Mouse (Mus musculus): ENCODE measurements around the gene Sema3f.

Gene Sema3f

GRCm38 (mm10) chr9:107659961-107660360 is 50.3 kb downstream of the Sema3f start:
- DNase-seq (ENCODE audit: low spot score) = no peak

DNA sequence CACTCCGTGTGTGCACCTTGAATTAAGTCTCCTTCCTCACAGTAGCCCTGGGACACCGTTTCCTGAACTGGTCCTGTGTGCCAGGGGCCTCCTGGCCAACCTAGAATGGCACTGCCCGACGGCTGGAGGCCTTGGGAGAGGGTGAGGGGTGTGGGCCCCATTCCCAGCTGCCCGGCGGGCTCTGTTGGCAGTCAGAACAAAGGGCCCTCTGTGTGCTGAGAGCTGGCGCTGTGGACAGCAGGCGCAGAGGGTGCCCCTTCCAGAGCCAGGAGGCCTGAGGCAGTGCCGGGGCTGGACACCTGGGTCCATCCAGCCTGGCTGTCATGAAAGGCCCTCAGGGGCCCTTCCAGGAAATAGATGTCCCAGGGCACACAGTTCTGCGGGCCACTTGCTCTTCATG is 50.7 kb downstream of the Sema3f start:
- DNase-seq (ENCODE audit: low spot score) = no peak

DNA sequence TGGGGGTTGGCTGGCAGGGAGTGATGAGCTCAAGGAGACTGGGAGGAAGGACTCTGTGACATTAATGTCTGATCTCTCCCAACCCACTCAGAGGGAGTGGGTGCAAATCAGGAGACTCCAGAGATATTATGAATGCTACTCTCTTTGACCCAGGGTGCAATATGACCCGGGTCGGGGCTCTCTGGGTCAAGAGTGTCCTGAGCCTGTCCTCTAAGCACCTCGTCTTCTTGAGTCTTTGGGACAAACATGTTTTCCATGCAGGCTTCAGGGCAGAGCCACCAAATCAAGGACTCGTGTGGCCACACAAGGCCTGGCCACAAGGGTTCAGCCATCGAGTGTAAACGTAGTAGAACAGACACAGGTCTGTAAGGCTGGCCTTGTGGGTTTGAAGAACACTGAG is 52.2 kb downstream of the Sema3f start:
- DNase-seq (ENCODE audit: low spot score) = no peak

- DNase-seq (ENCODE audit: low spot score) = no peak
Observed at GRCm38 (mm10) chr9:107657144-107657543, 53.1 kb downstream of the Sema3f start.

DNA sequence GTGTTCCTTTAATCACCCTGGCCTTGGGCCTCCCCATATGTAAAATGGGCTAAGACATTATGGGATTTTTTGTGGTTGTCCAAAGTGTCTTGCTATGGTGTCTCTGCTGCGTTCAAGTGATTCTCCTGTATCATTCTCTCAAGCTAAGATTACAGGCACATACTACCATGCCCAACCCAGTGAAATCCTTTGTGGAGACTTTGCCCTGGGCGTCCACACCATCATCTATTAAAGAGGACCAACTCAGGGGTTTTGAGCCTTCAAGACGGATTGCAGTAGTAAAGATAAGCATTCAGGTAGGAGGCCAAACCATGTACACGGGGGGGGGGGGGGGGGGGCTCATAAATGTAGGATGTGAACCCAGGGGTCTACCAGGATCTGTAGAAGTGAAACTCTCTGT is 55.7 kb downstream of the Sema3f start:
- DNase-seq (ENCODE audit: low spot score) = no peak

DNA sequence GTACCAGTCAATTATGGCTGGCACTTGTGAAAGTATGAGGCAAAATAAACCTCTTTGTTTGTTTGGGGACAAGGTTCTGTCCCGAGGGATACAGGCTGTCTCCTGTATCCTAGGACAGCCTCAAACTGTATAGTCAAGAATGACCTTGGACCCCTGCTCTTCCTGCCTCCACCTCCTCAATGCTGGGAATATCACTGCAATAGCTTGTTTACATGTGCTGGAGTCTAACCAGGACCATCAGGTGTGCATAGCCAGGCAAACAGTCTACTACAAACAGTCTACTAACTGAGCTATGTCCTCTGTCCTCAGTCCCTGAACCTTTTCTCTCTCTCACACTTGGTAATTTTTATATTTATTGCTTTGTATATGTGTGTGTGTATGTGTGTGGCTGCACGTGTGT is 56.8 kb downstream of the Sema3f start:
- DNase-seq (ENCODE audit: low spot score) = no peak

DNA sequence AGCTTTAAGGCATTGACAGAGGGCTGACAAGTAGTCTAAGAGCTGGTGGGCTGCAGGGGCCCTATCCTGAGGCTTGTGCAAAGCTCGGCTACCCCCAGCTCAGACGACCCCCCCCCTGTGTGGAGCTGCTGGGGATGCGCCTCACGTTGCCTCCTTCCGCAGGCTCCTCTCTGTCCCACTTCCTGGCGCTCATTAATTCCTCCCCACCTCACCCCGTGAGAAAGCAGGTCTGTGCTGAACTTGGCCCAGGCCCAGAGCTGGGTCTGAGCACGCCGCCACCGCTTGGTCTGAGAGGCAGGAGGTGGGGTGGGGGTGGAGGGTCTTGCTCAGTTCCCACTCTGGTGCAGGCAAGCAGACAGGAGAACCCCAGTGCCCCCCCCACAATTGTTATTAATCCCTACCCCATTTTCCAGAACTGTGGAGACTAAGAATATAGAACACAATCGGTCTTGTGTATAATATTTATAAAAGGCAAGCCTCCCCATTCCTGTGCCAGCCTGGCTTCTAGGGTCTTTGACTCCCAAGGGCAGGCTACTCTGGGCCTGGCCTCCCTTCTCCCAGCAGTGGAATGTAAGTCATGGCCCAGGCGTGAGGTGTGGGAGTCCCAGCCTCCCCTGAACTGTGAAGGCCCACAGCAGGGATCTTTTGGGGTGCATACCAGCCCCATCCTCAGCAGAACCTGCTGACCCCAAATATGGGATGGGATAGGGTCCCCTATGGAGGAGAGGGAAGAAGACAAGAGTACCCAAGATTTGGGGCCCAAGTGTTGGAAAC is 59.4 kb downstream of the Sema3f start:
- DNase-seq (ENCODE audit: low spot score) = no peak

- no peak for DNase-seq (ENCODE audit: low spot score)
Observed at GRCm38 (mm10) chr9:107650225-107650624, 60.0 kb downstream of the Sema3f start.

DNA sequence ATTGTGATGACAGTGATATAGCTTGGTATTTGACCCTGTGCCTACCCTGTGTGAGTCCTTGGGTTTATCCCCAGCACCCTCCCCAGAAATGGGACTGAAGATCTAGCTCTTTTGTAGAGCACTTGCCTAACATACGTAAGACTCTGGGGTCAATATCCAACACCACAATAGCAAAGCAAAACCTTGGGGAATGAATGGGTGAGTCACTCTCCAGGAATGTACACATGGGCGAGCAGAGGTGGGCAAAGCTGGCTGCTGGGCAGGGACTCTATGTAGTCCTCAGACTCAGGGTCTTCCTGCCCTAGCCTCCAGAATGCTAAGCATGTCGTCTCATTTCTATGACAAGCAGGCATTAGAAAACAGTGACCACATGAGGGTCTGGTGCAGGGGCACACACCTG is 61.5 kb downstream of the Sema3f start:
- no peak for DNase-seq (ENCODE audit: low spot score)

DNA sequence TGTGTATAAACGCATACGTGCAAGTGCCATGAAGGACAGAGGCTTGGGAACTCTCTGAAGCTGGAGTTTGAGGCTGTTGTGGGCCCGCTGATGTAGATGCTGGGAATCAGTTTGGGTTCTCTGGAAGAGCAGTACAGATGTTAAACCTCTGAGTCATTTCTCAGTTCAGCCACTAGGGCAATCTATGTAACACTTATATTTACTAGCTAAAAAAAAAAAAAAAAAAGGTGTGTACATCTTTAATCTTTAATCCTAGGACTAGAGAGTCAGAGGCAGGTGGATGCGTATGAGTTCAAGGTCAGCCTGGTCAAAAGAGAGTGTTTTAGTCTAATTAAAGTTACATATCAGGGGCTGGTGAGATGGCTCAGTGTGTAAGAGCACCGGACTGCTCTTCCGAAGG is 63.3 kb downstream of the Sema3f start:
- DNase-seq (ENCODE audit: low spot score) = no peak

- DNase-seq (ENCODE audit: low spot score) = no peak
Observed at GRCm38 (mm10) chr9:107645577-107645976, 64.7 kb downstream of the Sema3f start.

DNA sequence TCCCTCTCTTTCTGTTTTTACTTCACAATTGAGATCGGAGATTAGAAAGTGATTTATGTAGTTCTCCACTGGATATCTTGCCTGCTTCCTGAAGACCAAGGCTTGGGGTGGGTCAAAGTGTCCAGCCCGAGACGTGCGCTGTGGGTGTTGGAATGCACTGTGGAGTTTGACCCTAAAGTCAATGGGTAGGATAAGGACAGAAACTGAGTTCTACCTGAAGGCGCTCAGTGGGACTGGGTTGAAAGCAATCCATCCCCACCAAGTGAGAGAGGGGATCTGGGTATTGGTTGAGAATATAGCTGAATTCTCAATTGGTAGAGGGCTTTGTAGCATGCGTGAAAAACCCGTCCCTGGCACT is 65.1 kb downstream of the Sema3f start:
- DNase-seq (ENCODE audit: low spot score) = no peak

DNA sequence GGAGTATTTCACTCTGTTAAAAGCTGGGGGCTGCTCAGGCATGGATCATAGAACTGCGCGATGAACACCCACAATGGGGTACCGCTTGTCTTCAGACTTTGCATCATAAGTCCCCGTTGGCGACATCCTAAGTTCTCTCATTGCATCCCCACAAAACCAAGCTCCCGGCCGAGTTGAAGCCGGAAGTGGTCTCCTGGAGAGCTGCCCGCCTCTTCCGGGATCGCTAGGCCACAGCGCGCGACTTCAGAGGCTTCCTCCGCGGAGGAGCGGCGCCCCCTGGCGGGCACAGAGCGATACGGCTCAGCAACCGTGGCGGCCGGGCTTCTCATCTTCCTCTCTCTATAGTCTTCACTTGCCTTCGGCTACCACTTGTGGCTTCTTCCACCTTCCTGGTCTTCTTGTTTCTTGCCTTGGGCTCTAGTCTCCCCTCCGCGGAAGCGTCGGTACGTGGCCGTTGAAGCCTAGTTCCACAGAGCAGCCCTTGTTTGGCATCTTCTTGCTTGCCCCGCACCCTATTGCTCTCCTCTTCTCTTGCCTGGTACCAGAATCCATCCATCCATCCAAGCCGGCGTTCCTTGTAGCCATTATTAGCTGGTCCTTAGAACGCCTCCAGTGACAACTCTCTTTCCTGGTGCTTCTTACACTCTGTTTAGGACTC is 65.7 kb downstream of the Sema3f start:
- DNase-seq (ENCODE audit: low spot score) = peak; percentile 71

- DNase-seq (ENCODE audit: low spot score) = no peak
Observed at GRCm38 (mm10) chr9:107643544-107644214, 66.6 kb downstream of the Sema3f start.

GRCm38 (mm10) chr9:107641666-107642065 is 68.6 kb downstream of the Sema3f start:
- DNase-seq (ENCODE audit: low spot score) = no peak

GRCm38 (mm10) chr9:107640257-107640772 is 70.0 kb downstream of the Sema3f start:
- no peak for DNase-seq (ENCODE audit: low spot score)

- no peak for DNase-seq (ENCODE audit: low spot score)
Observed at GRCm38 (mm10) chr9:107637070-107637469, 73.2 kb downstream of the Sema3f start.

DNA sequence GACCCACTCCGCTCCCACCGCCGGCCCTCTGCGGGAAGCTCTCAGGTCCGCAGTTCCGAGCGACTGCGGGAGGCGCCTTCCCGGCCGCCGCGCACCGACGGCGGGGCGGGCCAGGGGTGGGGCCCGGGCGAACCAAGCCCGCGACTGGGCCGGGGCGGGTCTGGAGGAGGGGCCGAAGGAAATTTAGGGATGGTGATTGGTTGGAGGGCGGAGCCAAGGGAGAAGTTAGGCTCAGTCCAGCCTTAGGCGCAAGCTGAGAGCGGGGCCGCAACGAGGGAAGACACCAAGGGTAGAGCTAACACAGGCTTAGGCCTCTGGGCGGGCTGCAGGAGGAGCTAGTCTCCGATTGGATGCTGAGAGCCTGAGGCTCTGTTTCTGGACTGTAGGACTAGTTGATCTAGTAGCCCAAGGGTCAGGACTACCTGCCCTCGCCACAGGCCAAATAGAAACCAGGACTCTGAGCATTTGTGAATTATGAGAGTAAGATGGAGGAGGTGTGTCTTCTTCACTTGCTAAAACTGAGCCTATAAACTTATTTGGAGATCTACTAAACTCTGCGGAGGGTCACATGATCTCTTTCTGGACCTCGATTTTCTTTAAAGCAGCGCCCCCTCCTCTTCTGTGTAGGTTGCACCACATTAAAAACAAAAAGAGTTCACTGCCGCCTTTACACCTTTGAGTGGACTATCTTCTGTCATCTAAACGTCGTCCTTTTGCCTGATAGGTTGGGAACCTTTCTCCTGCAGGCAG is 74.8 kb downstream of the Sema3f start, which contains the start of gene Gnai2:
Gnai2 (minus strand) TSS at position 89 of the 750 bp plus-strand sequence.
- peak; percentile 84 for DNase-seq (ENCODE audit: low spot score)

DNA sequence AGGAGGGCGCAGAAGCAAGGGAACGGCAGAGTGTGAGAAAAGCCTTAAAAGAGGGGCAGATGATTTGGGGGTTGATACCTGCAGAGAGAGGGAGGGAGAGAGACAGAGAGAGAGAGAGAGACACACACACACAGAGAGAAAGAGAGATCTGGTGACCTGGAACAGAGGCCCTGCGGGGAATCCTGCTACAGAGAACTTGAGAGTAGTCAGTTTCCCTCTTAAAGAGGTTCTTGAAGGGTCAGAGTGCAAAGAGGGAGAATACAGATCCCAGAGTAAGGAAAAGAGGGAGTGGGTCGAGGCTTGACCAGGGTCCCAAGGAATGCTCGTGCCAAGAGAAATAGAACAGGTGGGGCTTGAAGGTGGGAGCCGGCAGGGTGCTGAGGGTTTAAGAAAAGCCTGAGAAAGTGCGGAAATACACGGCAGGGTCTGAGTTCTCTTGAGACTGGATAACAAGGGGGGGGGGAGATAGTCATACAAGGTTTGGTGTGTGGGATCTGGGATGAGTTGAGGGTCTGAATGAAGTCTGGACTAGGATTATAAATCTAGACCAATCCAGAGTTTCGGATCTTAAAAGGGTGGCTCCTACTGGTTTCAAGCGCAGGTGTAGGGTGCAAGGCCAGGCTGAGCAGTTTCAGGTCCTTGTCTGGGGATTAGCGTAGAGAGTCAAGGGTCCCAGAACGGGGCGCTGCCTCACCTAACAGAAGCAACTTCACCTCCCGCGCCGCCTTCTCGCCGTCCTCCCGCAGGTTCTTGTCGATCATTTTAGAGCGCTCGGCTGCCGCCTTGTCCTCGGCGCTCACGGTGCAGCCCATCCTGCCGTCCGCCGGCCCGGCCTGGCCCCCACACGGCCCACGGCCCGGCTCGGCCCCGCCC is 75.6 kb downstream of the Sema3f start:
- DNase-seq (ENCODE audit: low spot score) = no peak

DNA sequence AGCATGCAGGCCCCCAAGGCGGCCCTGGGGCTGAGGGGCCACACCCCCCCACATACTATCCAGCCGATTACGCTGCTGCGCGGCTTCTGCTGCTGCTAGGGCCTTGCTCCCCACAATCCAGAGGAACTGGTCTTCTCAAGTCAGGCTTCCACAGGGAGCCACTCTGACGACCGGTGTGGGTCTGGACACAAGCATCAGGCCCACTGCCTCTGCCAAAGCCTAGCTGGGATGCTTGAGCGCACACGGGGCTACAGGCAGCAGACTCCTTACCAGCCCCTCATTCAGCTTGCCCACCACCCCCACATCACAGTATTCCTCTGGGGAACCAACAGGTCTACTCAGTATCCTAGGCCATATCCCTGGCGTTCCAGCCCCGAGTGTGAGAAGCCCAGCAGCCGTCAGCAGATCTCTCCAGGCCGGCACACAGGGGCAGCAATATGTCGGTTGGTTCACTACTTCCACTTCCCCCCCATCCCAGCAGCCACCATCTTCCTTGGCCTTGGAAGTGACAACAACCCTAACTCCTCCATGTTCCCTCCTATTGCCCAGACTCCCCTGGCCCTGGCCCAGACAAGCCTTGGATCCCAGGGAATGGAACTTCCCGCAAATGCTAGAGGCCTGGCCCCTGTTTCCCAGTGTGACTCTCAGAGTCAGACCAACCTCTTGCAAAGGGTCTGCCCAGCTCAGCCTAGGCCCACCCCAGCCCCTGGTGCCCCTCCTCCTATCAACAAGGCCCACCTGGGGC is 76.4 kb downstream of the Sema3f start:
- no peak for DNase-seq (ENCODE audit: low spot score)

Data from layer of hippocampus, adult 9-10 months (tissue).